ENCODE assay signal across 8 mouse cellular contexts in the genomic region with DNA sequence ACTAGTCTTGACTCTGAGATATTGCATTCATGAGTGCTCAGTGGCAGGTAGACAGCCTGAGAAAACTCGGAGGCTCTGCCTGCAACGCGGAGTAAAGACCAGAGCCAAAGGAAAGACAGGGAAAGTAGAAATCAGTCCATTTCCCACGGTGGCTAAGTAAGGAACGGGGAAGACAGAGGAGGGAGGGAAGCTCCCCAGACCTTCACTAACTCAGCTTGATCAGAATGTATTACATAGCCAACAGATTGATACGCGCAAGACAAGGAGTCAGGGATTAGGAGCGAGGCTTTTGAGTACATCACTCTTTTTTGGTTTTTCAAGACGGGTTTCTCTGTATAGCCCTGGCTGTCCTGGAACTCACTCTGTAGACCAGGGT. TPM values are rescaled to one million over a fixed set of nuclear protein-coding genes. Genes with fewer than 3 reads are reported as not detected.
A peak's percentile ranks its signal among the peaks of the same experiment; 100 is the strongest.
DNase-seq lines count a peak whose midpoint lies in the region; ATAC-seq and TF ChIP-seq lines count a peak whose summit lies in the region.

No protein-coding gene starts in this region.

- ATAC-seq in forebrain, embryonic 16.5 days, result no peak
- no peak for ATAC-seq in liver, postnatal 0 days

- TF ChIP-seq EP300 in liver, postnatal 0 days (IDR thresholded peaks at IDR 0.05; ENCODE audit: low read depth), result no peak

- no peak overlapping the region for H3K9ac ChIP-seq in forebrain, embryonic 16.5 days (replicated peaks; ENCODE audit: low read depth, low read length)
- peak overlapping the region; percentile 64 for H3K9ac ChIP-seq in liver, postnatal 0 days (replicated peaks)

- H3K4me2 ChIP-seq in forebrain, embryonic 16.5 days (ENCODE audit: low read length), result peak overlapping the region; percentile 31
- peak overlapping the region; percentile 82 for H3K4me2 ChIP-seq in liver, postnatal 0 days (ENCODE audit: low read depth, low read length)

- no peaks in the 10 kb centered on the region for H3K9me3 ChIP-seq in forebrain, embryonic 16.5 days (ENCODE audit: control insufficient read depth, low read length)
- no peaks in the 10 kb centered on the region for H3K9me3 ChIP-seq in liver, postnatal 0 days (ENCODE audit: low read length)

- H3K4me1 ChIP-seq in forebrain, embryonic 16.5 days (replicated peaks; ENCODE audit: control insufficient read depth, insufficient read depth, low read length), result peaks cover 18% of the 10 kb centered on the region
- peaks cover 27% of the 10 kb centered on the region for H3K4me1 ChIP-seq in liver, postnatal 0 days (ENCODE audit: insufficient read depth)

- no peaks in the 10 kb centered on the region for H3K27me3 ChIP-seq in C2C12 (ENCODE audit: control insufficient read depth, insufficient read depth, insufficient read length)
- H3K27me3 ChIP-seq in forebrain, embryonic 16.5 days (replicated peaks; ENCODE audit: control insufficient read depth, insufficient read depth, low read length), result peaks cover 64% of the 10 kb centered on the region
- H3K27me3 ChIP-seq in liver, postnatal 0 days (ENCODE audit: insufficient read depth, low read length), result peaks cover 19% of the 10 kb centered on the region

- TF ChIP-seq CTCF in gastrocnemius, adult 2 months (IDR thresholded peaks at IDR 0.05), result no peak
- TF ChIP-seq CTCF in C2C12 (IDR thresholded peaks at IDR 0.05; ENCODE audit: control insufficient read depth, insufficient read depth, insufficient read length), result no peak
- TF ChIP-seq CTCF in liver, postnatal 0 days (IDR thresholded peaks at IDR 0.05; ENCODE audit: low read depth), result no peak

- WGBS in forebrain, embryonic 16.5 days, result 4% methylated on average over 9 of the region's 9 CpGs
- WGBS in liver, postnatal 0 days (ENCODE audit: insufficient replicate concordance), result 8% methylated on average over 9 of the region's 9 CpGs

- H3ac ChIP-seq in C2C12 (ENCODE audit: control insufficient read depth, insufficient read length, low read depth), result peak overlapping the region; percentile 20

- peak overlapping the region; percentile 81 for H3K4me3 ChIP-seq in gastrocnemius, adult 2 months
- H3K4me3 ChIP-seq in C2C12 (ENCODE audit: insufficient read depth, poor library complexity, severe bottlenecking), result no peak overlapping the region
- H3K4me3 ChIP-seq in forebrain, embryonic 16.5 days (replicated peaks; ENCODE audit: low read length), result peak overlapping the region; percentile 14; the same call in 1 of the 2 replicates
- H3K4me3 ChIP-seq in liver, postnatal 0 days (ENCODE audit: low read depth, low read length), result peak overlapping the region; percentile 62

- peak overlapping the region; percentile 77 for H3K27ac ChIP-seq in gastrocnemius, adult 2 months
- H3K27ac ChIP-seq in forebrain, embryonic 16.5 days (ENCODE audit: low read length), result no peak overlapping the region
- peak overlapping the region; percentile 88 for H3K27ac ChIP-seq in liver, postnatal 0 days (ENCODE audit: low read depth)

- no peaks in the 10 kb centered on the region for H3K79me2 ChIP-seq in C2C12 (ENCODE audit: control insufficient read depth, insufficient read depth)

- DNase-seq in gastrocnemius, adult 2 months, result no peak
- DNase-seq in gastrocnemius, postnatal 25 days, result no peak
- DNase-seq in liver, postnatal 0 days, result no peak
- DNase-seq in frontal cortex, adult 2 months (ENCODE audit: extremely low spot score in 1 of 2, low spot score in 1 of 2), result no peak
- no peak for DNase-seq in right cerebral cortex, adult 18-20 months
- no peak for DNase-seq in ovary, postnatal 36 days (ENCODE audit: low spot score)

- H3K79me3 ChIP-seq in C2C12 (ENCODE audit: low read depth), result no peaks in the 10 kb centered on the region

- intact Hi-C loops in gastrocnemius, adult 2 months (cut with DNase I), result no loop called here

- no peaks in the 10 kb centered on the region for H3K36me3 ChIP-seq in C2C12 (ENCODE audit: control insufficient read depth, insufficient read depth)
- no peaks in the 10 kb centered on the region for H3K36me3 ChIP-seq in forebrain, embryonic 16.5 days (ENCODE audit: control insufficient read depth, insufficient read depth)
- no peaks in the 10 kb centered on the region for H3K36me3 ChIP-seq in liver, postnatal 0 days (replicated peaks; ENCODE audit: insufficient read depth, low read length)

TF ChIP-seq in C2C12, 6 proteins besides CTCF, POLR2A, EP300 and RAD21:
- no peak for TF ChIP-seq CEBPB (IDR thresholded peaks at IDR 0.05; ENCODE audit: low read depth)
- TF ChIP-seq USF1 (IDR thresholded peaks at IDR 0.05; ENCODE audit: low read depth), result no peak
- TF ChIP-seq MYOG (IDR thresholded peaks at IDR 0.05; ENCODE audit: control insufficient read depth, extremely low read depth, insufficient read length), result no peak
- no peak for TF ChIP-seq MYOD1 (IDR thresholded peaks at IDR 0.05; ENCODE audit: control insufficient read depth, insufficient read length, low read depth)
- no peak for TF ChIP-seq FOSL1 (IDR thresholded peaks at IDR 0.05; ENCODE audit: insufficient read depth, low read length, poor library complexity, severe bottlenecking)
- no peak for TF ChIP-seq MAX (IDR thresholded peaks at IDR 0.05)

RNA-seq across cellular contexts. Expression of a gene that starts 1.3 kb away (rescaled TPM):
- total RNA-seq in gastrocnemius, adult 2 months (2021), result 1 to 10 TPM; 1.3 to 2.5 TPM
- under 1 TPM; 0.51 to 0.90 TPM for total RNA-seq in gastrocnemius, postnatal 25 days (2021)
- 2.1 TPM for polyA plus RNA-seq in C2C12 (2012; fragmentation: generic; extraction: Trizol)
- 0.63 and 0.77 TPM in 2 replicates for polyA plus RNA-seq in forebrain, embryonic 16.5 days (2015; fragmentation: Nextera tagmentation; extraction: Ambion mirVana)
- polyA plus RNA-seq in liver, postnatal 0 days (2015; fragmentation: Nextera tagmentation; extraction: Ambion mirVana), result 10.7 and 11.1 TPM in 2 replicates
- 2.0 TPM in 2 replicates for polyA plus RNA-seq in frontal cortex, adult 2 months (2012; rRNA removed)

RNA-seq across cellular contexts. Expression of a gene that starts 20.1 kb away (rescaled TPM):
- 10 to 100 TPM; 28.1 to 31.2 TPM for total RNA-seq in gastrocnemius, adult 2 months (2021)
- 10 to 100 TPM; 26.3 to 28.9 TPM for total RNA-seq in gastrocnemius, postnatal 25 days (2021)
- polyA plus RNA-seq in C2C12 (2012; fragmentation: generic; extraction: Trizol), result 51.0 TPM
- polyA plus RNA-seq in forebrain, embryonic 16.5 days (2015; fragmentation: Nextera tagmentation; extraction: Ambion mirVana), result 148 and 168 TPM in 2 replicates
- 46.7 and 47.1 TPM in 2 replicates for polyA plus RNA-seq in liver, postnatal 0 days (2015; fragmentation: Nextera tagmentation; extraction: Ambion mirVana)
- 107 and 109 TPM in 2 replicates for polyA plus RNA-seq in frontal cortex, adult 2 months (2012; rRNA removed)
